Mouse (Mus musculus): ENCODE results near the gene Mrgpra9. TPM values are rescaled to one million over a fixed set of nuclear protein-coding genes. Genes with fewer than 3 reads are reported as not detected.
"Not testable (repeated sequence)": the region's sequence is repeated elsewhere in the genome, so short reads cannot be mapped to it uniquely, and the experiment has no call there.

The Mrgpra9 gene
- not detected in 2 replicates for polyA plus RNA-seq (2012; rRNA removed)

DNA sequence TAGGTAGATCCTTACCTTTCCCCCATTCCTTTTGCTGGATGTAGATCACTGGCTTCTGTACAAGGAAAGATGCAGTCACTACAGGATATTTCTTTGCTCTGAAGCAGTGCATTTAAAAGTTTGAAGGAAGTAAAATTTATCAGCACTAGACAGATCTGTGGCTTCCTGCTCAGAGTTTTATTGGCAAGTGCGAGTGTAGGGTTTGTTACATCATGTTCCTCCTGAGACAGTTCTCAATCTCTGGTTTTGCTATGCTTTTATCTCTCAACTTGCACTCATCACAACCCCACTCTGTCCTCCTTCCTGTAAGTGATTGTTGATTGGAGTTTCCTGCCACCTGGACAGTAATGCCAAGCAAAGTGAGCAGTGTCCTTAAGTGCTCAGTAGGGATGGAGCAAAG is at the start of gene Mrgpra9:
Gene Mrgpra9, minus strand, starts transcription at position 79 of the 400 bp plus-strand sequence.
- TF ChIP-seq CTCF (conservative IDR thresholded peaks at IDR 0.05; ENCODE audit: insufficient read depth, insufficient read length, low read depth, low read length) (no peak), POLR2A (IDR thresholded peaks at IDR 0.05; ENCODE audit: low read depth, low read length) (no peak)
- WGBS, result 59% methylated on average over 1 of the region's 1 CpGs

DNA sequence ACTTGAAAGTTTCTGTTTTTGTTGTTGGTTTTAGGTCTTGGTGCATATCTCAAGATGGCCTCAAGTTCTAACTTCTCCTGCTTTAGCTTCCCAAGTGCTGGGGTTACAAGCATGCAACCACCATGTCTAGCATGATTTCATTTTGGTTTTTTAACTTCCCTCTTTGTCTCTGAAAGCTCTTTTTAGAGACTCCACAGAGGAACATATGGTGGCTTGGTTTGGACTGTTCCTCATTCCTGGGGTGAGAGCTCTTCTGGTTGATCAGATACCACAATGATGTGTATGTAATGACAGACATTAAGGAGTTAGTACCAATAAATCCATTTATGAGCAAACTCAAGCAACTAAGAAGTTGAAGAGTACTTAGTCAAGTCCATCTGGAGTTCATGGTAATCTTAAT is 47.0 kb upstream of the Mrgpra9 start:
- not testable (repeated sequence) for H3K4me3 ChIP-seq (ENCODE audit: insufficient read depth, low read depth, low read length); H3K4me1 ChIP-seq (ENCODE audit: control insufficient read depth, insufficient read depth, low read length); H3K27ac ChIP-seq (ENCODE audit: insufficient read depth, low read depth, low read length); H3K27me3 ChIP-seq (replicated peaks; ENCODE audit: control insufficient read depth, insufficient read depth, low read length); H3K36me3 ChIP-seq (ENCODE audit: control insufficient read depth, insufficient read depth, low read length); DNase-seq

More for the DNA sequence above, at the start of gene Mrgpra9:
- no peaks in the 10 kb centered on the region for H3K4me1 ChIP-seq (ENCODE audit: control insufficient read depth, insufficient read depth, low read length)
- no peak within 1 kb of the TSS for H3K4me3 ChIP-seq (ENCODE audit: insufficient read depth, low read depth, low read length)
- H3K27me3 ChIP-seq (replicated peaks; ENCODE audit: control insufficient read depth, insufficient read depth, low read length), result no peaks in the 10 kb centered on the region
- H3K27ac ChIP-seq (ENCODE audit: insufficient read depth, low read depth, low read length), result no peak within 1 kb of the TSS
- no peak for DNase-seq
- no peaks in the 10 kb centered on the region for H3K36me3 ChIP-seq (ENCODE audit: control insufficient read depth, insufficient read depth, low read length)

DNA sequence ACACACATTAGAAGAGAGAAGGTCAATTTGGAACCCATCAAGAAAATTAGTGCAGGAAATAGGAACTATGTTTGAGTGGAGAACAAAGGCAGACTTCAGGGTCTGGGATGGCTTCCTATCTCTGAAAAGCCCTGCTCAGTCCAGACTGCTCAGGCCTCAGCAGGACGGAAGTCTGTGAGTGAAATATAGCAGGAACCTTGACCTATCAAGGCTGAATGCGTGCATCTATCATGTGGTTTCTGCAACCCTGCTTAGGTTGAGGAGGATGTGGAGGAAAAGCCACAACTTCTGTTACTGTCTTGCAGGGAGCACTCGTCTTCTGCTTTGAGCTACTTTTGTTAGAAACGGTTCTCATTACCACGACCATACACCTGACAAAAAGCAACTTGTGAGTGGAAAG is 18.9 kb upstream of the Mrgpra9 start:
- not testable (repeated sequence) for H3K4me1 ChIP-seq (ENCODE audit: control insufficient read depth, insufficient read depth, low read length); H3K27me3 ChIP-seq (replicated peaks; ENCODE audit: control insufficient read depth, insufficient read depth, low read length); H3K4me3 ChIP-seq (ENCODE audit: insufficient read depth, low read depth, low read length); H3K36me3 ChIP-seq (ENCODE audit: control insufficient read depth, insufficient read depth, low read length); DNase-seq; H3K27ac ChIP-seq (ENCODE audit: insufficient read depth, low read depth, low read length)
- WGBS, result 77% methylated on average over 5 of the region's 5 CpGs

DNA sequence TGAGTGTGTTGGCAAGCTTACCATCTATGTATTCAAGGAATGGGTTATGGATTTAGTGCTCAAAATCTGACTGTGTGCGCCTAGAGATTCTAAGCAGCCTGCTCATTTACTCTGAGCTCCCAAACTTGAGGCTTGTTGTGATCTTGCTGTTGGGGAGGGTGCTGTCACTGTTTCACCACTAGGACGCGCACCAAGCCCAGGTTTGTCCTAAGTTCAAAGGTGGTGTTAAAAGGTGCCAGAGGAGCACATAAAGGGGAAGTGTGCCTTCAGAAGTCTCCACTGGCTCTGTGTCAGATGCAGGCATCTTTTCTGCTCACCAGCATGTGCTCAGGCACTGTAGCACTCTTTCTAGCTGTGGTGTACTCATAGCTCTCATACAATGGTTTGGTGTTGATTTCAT is 8.0 kb downstream of the Mrgpra9 start:
- 67% methylated on average over 3 of the region's 3 CpGs for WGBS
- Histone ChIP-seq H3K27ac (ENCODE audit: insufficient read depth, low read depth, low read length) (no peak overlapping the region), H3K4me3 (ENCODE audit: insufficient read depth, low read depth, low read length) (no peak overlapping the region), H3K36me3 (ENCODE audit: control insufficient read depth, insufficient read depth, low read length) (no peaks in the 10 kb centered on the region), H3K4me1 (ENCODE audit: control insufficient read depth, insufficient read depth, low read length) (no peaks in the 10 kb centered on the region), H3K27me3 (replicated peaks; ENCODE audit: control insufficient read depth, insufficient read depth, low read length) (no peaks in the 10 kb centered on the region)
- TF ChIP-seq POLR2A (IDR thresholded peaks at IDR 0.05; ENCODE audit: low read depth, low read length), result no peak
- TF ChIP-seq CTCF (conservative IDR thresholded peaks at IDR 0.05; ENCODE audit: insufficient read depth, insufficient read length, low read depth, low read length), result no peak
- no peak for DNase-seq

DNA sequence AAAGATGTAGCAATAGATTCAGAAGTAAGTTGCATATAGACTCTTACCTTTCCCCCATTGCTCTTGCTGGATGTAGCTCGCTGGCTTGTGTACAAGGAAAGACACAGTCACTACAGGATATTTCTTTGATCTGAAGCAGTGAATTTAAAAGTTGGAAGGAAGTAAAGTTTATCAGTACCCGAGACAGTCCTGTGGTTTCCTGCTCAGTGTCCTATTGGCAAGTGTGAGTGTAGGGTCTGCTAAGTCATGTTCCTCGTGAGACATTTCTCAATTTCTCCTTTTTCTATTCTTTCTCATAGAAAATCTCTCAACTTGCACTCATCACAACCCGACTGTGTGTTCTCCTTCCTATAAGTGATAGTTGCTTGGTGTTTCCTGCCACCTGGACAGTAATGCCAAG is 47.8 kb downstream of the Mrgpra9 start, which contains the start of gene Mrgpra6:
Gene Mrgpra6, minus strand, starts transcription at position 91 of the 400 bp plus-strand sequence.
- DNase-seq, result no peak
- H3K27me3 ChIP-seq (replicated peaks; ENCODE audit: control insufficient read depth, insufficient read depth, low read length), result no peaks in the 10 kb centered on the region
- H3K4me3 ChIP-seq (ENCODE audit: insufficient read depth, low read depth, low read length), result no peak within 1 kb of the TSS
- H3K27ac ChIP-seq (ENCODE audit: insufficient read depth, low read depth, low read length), result no peak within 1 kb of the TSS
- TF ChIP-seq POLR2A (IDR thresholded peaks at IDR 0.05; ENCODE audit: low read depth, low read length) (no peak), CTCF (conservative IDR thresholded peaks at IDR 0.05; ENCODE audit: insufficient read depth, insufficient read length, low read depth, low read length) (no peak)
- no peaks in the 10 kb centered on the region for H3K36me3 ChIP-seq (ENCODE audit: control insufficient read depth, insufficient read depth, low read length)
- no peaks in the 10 kb centered on the region for H3K4me1 ChIP-seq (ENCODE audit: control insufficient read depth, insufficient read depth, low read length)
- WGBS, result 61% methylated on average over 4 of the region's 4 CpGs

DNA sequence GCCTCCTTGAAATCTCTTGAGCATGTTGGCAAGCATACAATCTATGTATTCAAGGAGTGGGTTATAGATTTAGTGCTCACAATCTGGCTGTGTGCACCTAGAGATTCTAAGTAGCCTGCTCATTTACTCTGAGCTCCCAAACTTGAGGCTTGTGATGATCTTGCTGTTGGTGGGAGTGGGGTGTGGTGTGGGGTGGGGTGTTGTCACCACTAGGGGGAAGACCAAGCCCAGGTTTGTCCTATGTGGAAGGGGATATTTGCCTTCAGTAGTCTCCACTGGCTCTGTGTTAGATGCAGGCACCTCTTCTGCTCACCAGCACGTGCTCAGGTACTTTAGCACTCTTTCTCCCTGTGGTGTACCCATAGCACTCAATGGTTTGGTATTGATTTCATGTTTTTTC is 57.4 kb downstream of the Mrgpra9 start:
- H3K27ac ChIP-seq (ENCODE audit: insufficient read depth, low read depth, low read length), result no peak overlapping the region
- no peak for TF ChIP-seq POLR2A (IDR thresholded peaks at IDR 0.05; ENCODE audit: low read depth, low read length)
- TF ChIP-seq CTCF (conservative IDR thresholded peaks at IDR 0.05; ENCODE audit: insufficient read depth, insufficient read length, low read depth, low read length), result no peak
- no peak overlapping the region for H3K4me3 ChIP-seq (ENCODE audit: insufficient read depth, low read depth, low read length)
- no peak for DNase-seq
- H3K36me3 ChIP-seq (ENCODE audit: control insufficient read depth, insufficient read depth, low read length), result no peaks in the 10 kb centered on the region
- 49% methylated on average over 1 of the region's 1 CpGs for WGBS
- H3K4me1 ChIP-seq (ENCODE audit: control insufficient read depth, insufficient read depth, low read length), result no peaks in the 10 kb centered on the region
- H3K27me3 ChIP-seq (replicated peaks; ENCODE audit: control insufficient read depth, insufficient read depth, low read length), result no peaks in the 10 kb centered on the region

Other genes with a start within 250 kb of the Mrgpra9 start
- gene Spty2d1, start 244.4 kb downstream of the Mrgpra9 start, polyA plus RNA-seq (2012; rRNA removed), result 6.3 and 7.2 TPM in 2 replicates
- gene Tmem86a, start 202.2 kb downstream of the Mrgpra9 start, polyA plus RNA-seq (2012; rRNA removed), result 97.0 and 104 TPM in 2 replicates
- gene Ptpn5, start 119.2 kb downstream of the Mrgpra9 start, polyA plus RNA-seq (2012; rRNA removed), result 0.61 and 0.79 TPM in 2 replicates
- gene Mrgpra6, start 47.9 kb downstream of the Mrgpra9 start, polyA plus RNA-seq (2012; rRNA removed), result not detected in 2 replicates
- gene Mrgpra1, start 101.4 kb upstream of the Mrgpra9 start, polyA plus RNA-seq (2012; rRNA removed), result not detected in 2 replicates
- 0.07 TPM in 1 of 2 replicates, not detected in the other for gene Mrgpra2a, start 199.3 kb upstream of the Mrgpra9 start, polyA plus RNA-seq (2012; rRNA removed)

Data from kidney, adult 2 months (tissue).